Mouse (Mus musculus) adrenal gland (tissue): ENCODE data around the gene Olfr1205.

Source experiments
- intact Hi-C: fragments of 180-260 bp; cut with DNase I; formaldehyde crosslinking; loops from one replicate; pipeline ENCODE4 v1.15.1; 2025
- long read RNA-seq, 2 experiments: library from polyadenylated mRNA; unstranded; transcript quantifications; one replicate each; pipeline ENCODE4 v2.0.0; 2020; ENCODE audit warnings: borderline replicate concordance in 1 of 2; ENCODE audit not compliant: insufficient replicate concordance in 1 of 2

Olfr1205 gene
- long read RNA-seq, experiment 1: 0 reads
- long read RNA-seq, experiment 2: 0 reads

DNA sequence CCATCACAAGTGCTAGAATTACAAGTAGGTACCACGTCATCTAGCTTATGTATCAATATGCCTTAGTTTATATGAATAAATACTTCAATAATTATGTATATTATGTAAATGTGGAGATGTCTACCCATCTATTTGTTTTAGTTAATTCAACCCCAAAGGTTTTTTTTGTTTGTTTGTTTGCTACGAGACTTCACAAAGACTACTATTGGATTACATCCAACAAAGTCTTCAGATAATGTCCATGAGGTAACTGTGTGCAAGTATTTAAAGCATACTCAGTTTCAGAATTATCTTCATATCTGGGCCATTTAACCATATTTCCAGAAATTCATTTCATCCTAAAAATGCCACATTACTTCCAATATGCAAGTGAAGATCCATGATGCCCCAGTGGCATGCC, at the start of gene Olfr1205:
TSS of gene Olfr1205 (plus strand) at position 301 of the 400 bp plus-strand sequence.
- intact Hi-C loops: no loop called here

DNA sequence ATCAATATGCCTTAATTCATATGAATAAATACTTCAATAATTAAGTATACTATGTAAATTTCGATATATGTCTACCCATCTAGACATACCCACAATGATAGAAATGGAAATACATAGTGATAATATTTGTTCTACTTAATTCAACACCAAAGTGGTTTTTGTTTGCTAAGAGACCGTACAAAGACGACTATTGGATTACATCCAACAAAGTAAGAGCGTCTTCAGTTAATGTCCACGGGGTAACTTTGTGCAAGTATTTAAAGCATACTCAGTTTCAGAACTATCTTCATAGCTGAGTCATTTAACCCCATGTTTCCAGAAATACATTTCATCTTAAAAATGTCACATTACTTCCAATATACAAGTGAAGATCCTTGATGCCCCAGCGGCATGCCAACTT, 36.8 kb upstream of the Olfr1205 start, which contains the start of gene Olfr1201:
TSS of gene Olfr1201 (plus strand) at position 301 of the 400 bp plus-strand sequence.
- intact Hi-C loops: no loop called here

DNA sequence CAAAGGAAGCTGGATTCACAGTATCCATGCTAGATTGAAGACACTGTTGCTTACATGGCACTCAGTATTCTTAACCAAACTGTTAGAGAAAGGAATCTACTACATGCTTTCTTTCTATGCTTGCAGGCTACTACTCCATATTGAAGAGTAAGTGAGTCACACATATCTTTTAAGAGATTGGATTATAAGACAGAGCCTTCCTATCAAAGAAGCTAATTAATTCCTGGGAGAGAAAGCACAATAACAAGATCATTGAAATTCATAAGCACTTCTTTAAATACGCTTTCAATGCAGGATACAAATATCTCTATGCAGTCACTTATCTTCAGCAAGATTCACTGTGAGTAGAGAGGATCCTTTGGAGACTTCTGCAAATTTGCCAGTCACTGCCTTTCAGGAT, 15.3 kb upstream of the Olfr1205 start, which contains the start of gene Olfr1202:
TSS of gene Olfr1202 (plus strand) at position 301 of the 400 bp plus-strand sequence.
- intact Hi-C loops: no loop called here

- intact Hi-C loops: no loop called here
These were observed 8.9 kb downstream of the Olfr1205 start for GRCm38 (mm10) chr2:88838477-88838876.

GRCm38 (mm10) chr2:88848992-88849391, 19.5 kb downstream of the Olfr1205 start, which contains the start of gene Olfr1204:
Gene Olfr1204 (plus strand): TSS chr2:88849292.
- intact Hi-C loops: no loop called here

DNA sequence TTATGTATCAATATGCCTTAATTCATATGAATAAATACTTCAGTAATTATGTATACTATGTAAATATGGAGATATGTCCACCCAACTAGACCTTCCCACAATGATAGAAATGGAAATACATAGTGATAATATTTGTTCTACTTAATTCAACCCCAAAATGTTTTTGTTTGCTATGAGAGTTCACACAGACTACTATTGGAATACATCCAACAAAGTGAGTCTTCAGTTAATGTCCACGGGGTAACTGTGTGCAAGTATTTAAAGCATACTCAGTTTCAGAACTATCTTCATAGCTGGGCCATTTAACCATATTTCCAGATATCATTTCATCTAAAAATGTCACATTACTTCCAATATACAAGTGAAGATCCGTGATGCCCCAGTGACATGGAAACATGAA, 33.4 kb downstream of the Olfr1205 start, which contains the start of gene Olfr1206:
TSS of gene Olfr1206 (plus strand) at position 301 of the 400 bp plus-strand sequence.
- intact Hi-C loops: no loop called here
